Mouse (Mus musculus) neutrophil, adult 5-6 weeks (primary cell): ENCODE results near the gene Sec24b. TPM values are rescaled to one million over a fixed set of nuclear protein-coding genes. Genes with fewer than 3 reads are reported as not detected.

ENCODE experiments used
- ATAC-seq: fragments of 151-379, 151-347 bp; 2 replicates; pipeline ENCODE4 v1.8.0; 2017; ENCODE audit warnings: mild to moderate bottlenecking, moderate TSS enrichment; ENCODE audit not compliant: insufficient number of reproducible peaks, poor library complexity, low FRiP score, severe bottlenecking; ENCODE audit errors: extremely low read depth
- total RNA-seq: library from RNA; stranded (forward); fragments of 200-1000 nt; gene quantifications from 2 replicates; pipeline ENCODE4 v1.2.3, GENCODE M21; 2017

Sec24b gene
- total RNA-seq, 1 experiment from 2014 or later, result 93.3 TPM

DNA sequence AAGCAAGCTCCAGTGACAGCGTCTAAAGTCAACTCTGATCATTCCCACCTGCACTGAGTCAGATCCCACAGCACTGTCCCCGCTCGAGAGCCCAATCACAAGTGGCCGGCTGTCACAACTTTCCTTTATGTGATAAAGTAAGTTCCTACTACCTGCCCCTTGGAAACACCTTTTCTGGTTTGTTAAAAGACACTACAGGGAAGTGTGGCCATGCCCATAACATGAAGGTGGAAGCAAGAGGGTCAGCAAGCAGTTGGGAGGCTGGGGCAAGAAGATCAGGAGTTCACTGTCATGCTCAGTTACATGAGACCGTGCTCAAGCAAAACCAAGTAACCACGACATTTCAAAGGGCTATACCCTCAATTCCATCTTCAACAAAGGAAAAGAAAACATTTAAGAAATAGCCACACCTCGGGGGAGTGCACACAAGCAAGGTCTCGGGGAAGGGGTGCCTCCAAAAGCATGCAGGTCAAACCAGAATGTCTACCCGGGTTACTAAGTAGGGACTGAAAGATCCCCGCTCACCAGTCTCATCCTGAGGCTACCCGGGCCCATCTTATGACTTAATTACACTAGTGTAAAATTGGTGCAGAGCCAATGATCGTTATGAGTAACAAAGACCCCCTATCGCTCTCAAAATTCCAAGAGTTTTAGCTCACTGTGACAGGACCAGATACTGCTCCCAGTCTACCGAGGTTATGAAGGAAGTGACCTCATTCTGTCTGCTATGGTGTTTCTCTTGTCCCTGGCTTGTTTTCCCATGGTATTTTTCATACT, 3.6 kb downstream of the Sec24b start:
- no peak for ATAC-seq

GRCm38 (mm10) chr3:130055416-130056385, 5.7 kb downstream of the Sec24b start:
- ATAC-seq, result no peak

- no peak for ATAC-seq
These were observed 6.8 kb downstream of the Sec24b start for GRCm38 (mm10) chr3:130054587-130054986.

- no peak for ATAC-seq
These were observed 7.8 kb downstream of the Sec24b start for GRCm38 (mm10) chr3:130053340-130054066.

- no peak for ATAC-seq
These were observed 8.6 kb downstream of the Sec24b start for GRCm38 (mm10) chr3:130052541-130053298.

- ATAC-seq, result no peak
These were observed 9.2 kb downstream of the Sec24b start for GRCm38 (mm10) chr3:130052116-130052515.

GRCm38 (mm10) chr3:130040711-130041110, 20.6 kb downstream of the Sec24b start:
- ATAC-seq, result no peak

DNA sequence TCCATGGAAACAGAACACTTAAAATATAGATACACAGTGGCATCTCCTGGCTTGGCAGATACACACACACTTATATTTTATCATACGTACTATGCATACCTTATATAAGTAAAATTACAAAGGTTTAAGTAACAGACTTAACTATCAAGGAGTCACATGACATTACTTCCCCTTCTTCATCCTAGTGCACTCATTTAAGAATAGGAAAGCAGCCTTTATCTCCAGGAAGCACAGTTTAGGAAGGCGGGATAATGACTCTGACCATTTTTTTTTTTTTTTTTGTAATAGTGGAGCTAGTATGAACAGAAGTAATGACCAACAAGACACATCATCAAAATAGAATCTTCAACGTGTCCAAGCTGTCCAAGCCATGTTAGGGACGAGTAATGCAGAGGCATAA, 21.3 kb downstream of the Sec24b start:
- ATAC-seq, result no peak

DNA sequence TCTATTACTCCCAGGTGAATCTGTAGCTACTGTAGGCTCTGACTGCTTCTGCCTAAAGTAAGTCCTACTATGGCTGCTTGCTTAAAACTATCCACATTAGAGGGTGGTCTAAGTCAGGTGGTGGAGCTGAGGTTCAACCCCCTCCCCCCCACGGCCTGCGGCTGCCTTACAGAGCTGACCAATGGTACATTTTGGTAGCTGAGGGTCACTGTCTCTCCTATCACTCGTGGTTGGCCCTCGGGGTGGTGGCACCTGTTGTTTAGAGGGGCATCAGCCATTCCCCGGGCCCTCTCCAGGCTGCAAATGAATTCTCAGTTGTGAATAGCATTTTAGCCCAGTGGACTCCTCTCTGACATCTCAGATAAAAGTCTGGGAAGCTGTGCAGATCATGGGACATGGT, 32.6 kb downstream of the Sec24b start:
- no peak for ATAC-seq

GRCm38 (mm10) chr3:130026181-130026580, 35.2 kb downstream of the Sec24b start:
- ATAC-seq, result no peak

DNA sequence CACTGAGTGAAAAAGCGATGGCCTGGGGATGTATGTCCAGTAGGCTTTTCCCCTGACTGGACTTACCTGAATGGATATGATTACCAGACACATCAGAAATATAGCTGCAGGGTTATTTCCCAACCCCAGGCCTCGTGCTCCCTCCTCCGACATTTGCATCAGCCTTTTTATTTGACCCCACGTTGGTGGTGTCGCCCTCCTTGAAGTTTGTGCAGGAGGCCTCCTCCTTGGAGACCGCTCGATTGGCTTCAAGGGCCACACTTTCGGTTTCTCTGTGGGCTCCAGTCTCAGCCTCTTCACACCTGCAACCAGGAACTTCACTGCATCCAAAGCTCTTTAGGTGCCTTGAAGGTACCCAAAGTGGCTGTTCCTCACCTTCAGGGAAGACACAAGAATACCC, 35.8 kb downstream of the Sec24b start:
- ATAC-seq, result no peak

DNA sequence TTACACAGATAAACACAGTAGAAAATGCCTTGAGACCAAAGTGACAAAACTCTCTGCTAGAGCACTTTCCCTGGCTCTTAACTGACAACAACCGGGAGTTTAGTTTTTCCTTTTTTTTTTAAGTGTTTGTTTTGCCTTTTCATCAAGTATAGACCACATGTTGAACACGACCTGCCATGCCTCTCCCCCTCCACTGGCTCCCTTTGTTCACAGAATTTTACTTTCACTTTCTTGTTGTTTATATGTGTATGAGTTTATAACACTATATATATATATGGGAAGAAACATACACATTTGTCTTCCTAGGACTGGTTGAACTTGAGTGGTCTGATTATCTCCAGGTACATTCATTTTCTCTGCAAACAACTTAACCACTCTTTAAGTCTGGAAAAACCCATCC, 48.4 kb downstream of the Sec24b start:
- no peak for ATAC-seq

DNA sequence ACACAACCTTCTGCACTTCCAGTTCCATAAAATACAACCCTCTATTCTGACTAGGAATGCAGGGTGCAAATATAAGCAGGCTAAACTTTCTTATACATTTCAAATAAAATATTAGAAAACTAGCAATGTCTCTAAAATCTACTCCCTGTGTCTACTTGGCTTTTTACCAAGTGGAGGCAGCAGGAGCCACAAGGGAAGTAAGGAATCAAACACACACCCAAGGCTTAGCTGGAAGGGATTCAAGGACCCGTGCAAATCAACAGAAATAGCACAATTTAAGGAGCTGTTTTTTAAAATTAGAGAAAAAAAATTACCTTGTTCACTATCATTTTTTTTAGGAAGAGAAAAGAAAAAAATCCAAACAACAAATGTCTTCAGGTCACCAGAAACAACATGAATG, 50.1 kb downstream of the Sec24b start:
- ATAC-seq, result no peak

DNA sequence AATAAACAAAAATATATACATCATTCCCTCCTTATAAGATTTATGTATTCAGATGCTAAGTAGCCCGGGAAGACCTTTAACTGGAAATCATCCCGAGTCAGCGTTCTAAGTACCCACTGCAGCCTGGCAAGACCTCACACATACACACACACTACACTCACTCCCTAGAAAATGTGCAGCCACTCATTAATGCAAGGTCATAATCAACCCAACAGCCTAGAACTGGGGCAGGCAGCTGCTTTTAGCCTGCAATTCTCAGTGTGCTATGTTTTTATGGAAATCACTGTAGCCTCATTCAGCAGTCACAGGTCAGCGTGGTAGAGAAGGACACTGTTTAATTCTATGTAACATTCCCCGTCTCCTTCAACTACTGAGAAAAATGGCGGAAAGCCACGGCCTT, 55.2 kb downstream of the Sec24b start:
- ATAC-seq, result no peak

DNA sequence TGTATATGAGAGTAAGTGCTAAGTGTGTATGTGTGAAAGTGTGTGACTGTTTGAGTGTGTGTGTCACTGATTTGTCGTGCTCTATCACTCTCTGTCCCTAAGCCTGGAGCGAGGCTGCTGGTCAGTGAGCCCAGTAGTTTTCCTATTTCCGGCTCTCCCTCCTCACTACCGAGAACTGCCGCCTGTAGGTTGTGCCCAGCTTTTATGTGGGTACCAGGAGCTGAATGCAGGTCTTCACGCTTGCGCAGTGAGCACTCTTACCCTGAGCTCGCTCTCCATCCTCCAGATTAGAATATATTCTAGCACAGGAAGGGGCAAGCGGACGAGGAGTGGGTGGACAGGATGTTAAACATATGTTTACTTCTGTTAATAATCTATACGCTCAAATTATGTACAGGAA, 60.4 kb downstream of the Sec24b start:
- ATAC-seq, result no peak

- no peak for ATAC-seq
These were observed 62.8 kb downstream of the Sec24b start for GRCm38 (mm10) chr3:129998526-129998925.

DNA sequence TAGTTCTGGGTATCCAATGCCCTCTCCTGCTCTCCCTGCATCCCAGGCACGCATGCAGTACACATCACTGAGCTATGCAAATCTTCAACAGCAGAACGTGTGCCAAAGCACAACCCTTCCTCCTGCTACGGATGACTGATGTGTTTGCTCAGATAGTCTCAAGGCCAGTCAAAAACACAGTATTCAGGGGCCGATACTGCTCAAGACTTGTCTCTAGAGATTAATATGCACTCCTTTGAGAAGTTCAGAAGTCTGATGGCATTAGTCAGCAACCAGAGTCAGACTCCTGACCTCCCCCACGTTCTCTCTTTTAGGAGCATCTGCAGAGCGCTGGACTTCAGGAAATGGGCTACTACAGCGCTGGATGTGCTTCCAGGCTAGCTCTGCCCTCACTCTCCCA, 63.4 kb downstream of the Sec24b start:
- no peak for ATAC-seq

DNA sequence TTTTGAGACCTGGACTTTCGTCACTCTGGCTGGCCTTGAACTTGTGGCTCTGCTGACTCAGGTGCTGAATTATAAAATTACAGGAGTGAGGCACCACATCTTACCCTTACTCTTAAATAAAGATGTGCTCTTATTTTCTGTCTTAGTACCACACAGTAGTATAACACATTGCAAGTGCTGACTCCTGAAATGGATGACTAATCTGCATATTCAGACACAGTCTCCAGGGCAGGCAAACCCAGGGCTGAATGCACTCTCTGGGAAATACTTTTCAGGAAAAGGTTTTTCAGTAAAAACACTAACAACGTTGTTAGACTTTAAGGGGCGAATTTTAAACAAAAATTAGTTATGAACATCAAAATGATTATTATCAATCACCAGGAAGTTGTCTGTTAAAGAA, 64.0 kb downstream of the Sec24b start:
- ATAC-seq, result no peak

DNA sequence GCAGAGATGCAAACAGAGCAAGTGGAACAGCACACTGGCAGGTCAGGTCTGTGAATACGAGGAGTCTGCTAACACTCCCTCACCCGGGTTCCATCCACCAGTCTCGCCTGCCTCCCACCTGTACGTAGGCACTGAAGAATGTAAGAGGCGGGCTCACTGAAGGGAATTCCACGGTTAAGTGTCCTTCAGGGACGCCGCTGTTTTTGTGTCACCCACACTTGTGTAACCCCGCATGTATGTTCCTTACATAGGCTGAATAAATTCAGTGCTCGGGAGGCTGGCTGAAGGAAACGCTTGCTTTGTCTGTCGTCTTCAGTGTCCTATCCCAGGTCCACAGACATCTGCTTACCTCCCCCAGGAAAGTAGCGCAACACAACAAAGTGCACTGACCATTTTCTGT, 74.1 kb downstream of the Sec24b start:
- no peak for ATAC-seq
